Mouse (Mus musculus) retina, embryonic 14.5 days (tissue): ENCODE data around the gene Vmn2r40.
"Not testable (repeated sequence)": the region's sequence is repeated elsewhere in the genome, so short reads cannot be mapped to it uniquely, and the experiment has no call there.

Source experiments
- DNase-seq: peaks from one replicate; pipeline ENCODE4 v3.0.0-alpha.2; 2015; ENCODE audit warnings: low spot score

The Vmn2r40 gene

DNA sequence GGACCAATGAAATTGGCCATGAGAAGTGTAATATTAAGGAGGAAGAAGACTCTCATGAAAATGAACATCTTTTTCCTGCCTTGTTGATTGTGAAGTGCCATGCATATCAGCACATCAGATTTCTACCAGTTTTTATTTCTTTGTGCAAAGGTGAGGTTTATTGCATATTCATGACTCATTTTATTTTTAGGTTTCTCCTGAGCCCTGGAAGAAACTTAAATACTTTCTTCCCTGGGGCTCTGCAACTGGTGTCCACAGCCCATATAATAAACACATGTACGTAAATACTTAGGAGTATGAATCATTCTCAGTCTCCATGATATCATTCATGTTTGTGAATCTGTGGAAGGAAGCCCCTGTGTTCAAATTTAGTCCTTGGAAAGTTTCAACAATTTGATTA lies at the start of gene Vmn2r40:
Vmn2r40 (minus strand) TSS at position 101 of the 400 bp plus-strand sequence.
- not testable (repeated sequence) for DNase-seq
